Mouse (Mus musculus) adrenal gland, postnatal 4 days (tissue): ENCODE results near the gene Bcar1. TPM values are rescaled to one million over a fixed set of nuclear protein-coding genes. Genes with fewer than 3 reads are reported as not detected.

Experiments
- DNase-seq, 2 experiments: peaks; one replicate each; pipeline ENCODE4 v3.0.0; 2021 to 2022; ENCODE audit warnings: low spot score in 2 of 2, mixed read lengths in 2 of 2
- total RNA-seq, 2 experiments: library from RNA; stranded (reverse); gene quantifications; 2 replicates each; pipeline ENCODE4 v1.2.3; 2021

The Bcar1 gene
- total RNA-seq, 2 experiments from 2014 or later: 94.4 to 94.5 TPM

DNA sequence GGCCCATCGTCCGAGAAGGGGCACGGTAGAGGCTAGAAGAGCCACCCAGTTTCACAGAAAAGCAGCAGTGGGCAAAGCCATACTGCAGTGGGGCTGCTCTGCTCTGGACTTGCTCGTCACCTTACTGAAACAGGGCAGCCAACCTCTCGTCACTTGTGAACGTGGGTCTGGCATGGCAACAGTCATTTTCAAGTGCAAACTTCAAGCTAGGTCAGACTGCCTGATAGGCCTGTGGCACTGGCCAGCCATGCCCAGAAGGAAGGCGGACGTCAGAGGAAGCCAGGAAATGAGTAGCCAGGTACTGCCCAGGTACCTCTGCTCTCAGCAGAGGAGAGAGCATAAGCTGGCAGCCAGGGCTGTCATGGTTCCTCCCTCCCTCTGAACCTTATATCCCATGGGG, 2.6 kb downstream of the Bcar1 start:
- DNase-seq: no peak

GRCm38 (mm10) chr8:111740301-111740711, 3.3 kb downstream of the Bcar1 start:
- no peak for DNase-seq

DNA sequence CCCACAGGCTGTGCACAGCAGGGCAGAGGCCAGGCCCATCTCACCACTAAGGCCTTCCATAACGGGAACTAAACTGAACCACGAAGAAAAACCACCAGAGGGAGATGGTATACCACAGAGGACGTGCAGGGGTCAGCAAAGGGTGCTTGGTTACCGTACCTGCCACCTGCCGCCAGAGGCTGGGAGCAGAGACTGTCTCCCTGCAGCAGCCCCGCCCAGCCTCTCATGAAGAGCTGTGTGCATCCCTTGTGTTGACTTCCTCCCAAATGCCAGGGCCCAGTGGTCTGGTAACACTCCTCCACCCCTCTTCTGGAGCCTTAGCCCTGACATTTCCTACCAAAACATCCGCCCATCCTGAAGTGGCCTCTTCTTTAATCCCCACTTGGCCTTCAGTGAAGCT, 4.0 kb downstream of the Bcar1 start:
- no peak for DNase-seq

DNA sequence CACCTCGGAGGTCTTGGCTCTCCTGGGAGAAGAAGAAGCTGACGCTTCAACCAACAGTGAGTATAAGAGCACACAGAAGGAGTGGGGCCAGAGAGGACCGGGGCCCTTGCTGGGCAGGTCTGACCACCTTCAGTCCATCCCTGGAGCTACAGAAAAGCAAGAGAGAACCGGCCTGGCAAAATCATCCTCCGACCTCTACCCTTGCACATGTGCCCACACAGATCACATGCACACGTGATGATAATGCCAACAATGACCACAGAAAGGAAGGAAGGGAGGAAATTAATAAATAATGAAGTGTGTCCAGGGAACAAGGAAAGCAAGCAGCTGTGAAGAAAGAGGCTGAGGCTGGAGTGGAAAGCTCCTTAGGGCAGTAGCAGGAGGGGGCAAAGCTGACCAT, 4.7 kb downstream of the Bcar1 start:
- DNase-seq: no peak

DNA sequence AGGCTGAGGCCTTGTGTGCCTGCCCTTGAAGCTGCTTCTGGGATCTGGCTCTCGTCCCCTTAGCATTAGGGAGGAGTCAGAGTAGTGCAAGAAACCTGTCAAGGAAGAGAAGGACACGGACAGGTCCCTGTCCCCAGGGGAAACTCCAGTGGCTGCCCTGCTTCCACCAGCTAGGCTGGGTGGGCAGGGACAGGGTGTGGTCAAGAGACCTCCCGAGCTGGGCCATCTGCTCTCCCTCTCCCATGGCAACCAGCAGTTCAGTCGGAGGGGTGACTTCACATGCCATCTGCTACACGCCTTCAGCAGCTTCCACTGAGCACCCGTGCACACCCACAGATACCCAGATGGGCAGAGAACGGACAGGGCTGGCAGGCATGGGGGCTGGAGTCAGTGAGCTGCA, 7.3 kb downstream of the Bcar1 start:
- no peak for DNase-seq

DNA sequence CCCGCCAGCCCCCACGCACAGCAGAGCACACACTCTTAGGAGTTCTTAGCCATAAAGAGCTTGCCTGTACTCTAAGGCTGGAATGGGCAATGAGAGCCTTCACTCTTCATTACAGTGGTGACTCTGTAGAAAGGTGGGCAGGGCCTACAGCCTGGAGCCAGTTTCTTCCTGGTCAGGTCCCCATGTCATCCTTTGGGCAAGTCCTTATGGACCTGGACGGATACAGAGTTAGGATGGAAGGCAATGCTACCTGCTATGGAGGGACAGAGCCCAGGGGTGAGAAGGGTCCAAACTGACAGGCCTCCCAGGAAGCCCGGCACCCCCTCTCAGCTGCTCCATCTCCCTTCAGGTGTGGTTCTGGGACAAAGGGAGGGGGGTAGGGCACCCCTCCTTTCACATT, 7.8 kb downstream of the Bcar1 start:
- no peak for DNase-seq

GRCm38 (mm10) chr8:111735335-111735761, 8.3 kb downstream of the Bcar1 start:
- no peak for DNase-seq

DNA sequence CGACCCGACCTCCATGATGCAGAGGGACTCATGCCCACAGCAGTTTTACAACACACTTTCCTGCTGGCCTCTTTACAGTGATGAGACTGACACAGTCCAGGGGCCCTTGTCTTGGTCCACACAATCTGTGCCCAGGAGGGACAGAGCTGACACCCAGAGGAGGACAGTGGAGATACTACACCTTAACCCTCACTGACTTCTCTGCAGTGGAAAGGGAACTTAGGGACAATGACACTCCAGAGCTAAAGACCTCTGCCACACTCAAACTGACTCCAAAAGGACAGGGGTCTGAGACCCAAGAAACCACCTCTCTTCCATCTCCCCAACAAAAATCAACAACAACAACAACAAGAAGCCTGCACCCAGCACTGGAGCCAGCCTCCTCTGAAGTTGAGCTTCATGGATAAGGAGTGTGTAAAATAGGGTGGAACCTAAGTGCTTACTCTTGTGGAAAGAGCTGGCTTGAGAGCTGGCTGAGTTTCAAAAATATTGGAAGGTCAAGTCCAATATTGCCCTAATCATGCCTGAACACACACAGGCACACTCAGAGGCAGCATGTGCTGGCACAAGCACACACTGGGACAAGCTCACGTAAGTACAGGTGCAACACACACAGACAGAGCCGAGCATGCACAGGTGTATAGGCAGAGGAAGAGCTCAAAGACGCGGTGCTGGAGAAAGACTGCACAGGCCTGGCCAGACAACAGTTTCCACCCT, 9.2 kb downstream of the Bcar1 start:
- peak in 1 of 2 experiments; percentile 2 for DNase-seq

DNA sequence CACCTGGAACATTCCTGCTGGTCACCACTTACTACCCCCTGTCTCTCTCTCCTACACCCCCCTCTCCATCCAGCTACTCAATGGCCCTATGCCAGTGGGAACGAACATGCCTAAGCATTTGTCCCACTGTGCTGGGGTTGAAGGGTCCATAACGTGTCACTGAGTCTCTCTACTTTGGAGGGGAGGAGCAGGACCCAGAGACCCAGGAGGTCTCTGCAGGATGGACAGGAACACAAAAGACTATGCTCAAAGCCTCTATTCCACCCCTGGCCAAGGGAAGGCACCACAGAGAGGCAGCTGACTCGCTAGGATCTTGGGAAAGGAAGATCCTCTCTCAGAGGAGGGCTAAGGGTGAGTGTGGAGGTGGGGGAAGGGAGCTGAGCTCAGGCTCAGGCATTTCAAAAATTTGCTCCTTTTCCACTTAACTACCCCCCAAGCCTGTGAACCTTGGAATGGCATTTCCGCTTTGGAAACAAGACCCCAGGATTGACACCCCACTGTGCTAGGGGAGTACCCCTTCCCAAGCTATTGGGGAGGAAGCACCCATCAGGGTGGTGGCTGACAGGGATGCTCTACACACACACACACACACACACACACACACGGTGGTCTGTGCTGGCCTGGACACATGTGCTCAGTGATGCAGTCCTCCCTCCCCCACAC, 9.9 kb downstream of the Bcar1 start:
- DNase-seq: peak in 1 of 2 experiments; percentile 3

DNA sequence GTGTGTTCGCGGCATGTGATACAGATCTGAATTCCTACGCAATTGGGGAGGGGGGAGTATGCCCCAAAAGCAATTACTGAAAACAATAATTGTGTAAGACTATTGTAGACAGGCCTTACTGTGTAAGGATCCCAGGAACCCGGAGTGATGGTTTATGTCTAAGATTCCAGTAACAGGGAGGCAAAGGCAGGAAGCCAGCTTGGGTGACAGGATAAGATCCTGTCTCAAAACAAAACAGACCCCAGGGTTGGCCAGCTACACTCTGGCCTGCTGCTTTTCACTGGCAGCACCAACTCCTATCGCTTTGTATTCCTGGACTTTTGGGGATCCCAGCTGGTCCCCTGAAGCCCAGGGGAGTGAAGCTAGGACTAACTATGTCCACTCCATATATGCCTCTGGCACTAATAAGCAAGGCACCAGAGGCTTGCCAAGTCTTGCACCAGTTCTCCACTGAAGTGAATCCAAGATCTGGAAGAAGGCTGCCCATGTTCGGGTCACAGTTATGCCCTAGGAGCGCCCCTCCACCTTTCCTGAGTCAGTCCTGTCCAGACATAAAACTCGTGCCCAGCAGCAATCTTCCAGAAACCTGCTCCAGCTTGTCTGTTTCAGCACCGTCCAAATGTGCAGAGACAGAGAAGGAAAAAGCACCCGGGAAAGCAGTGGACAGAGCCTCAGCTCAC, 11.1 kb downstream of the Bcar1 start:
- no peak for DNase-seq

DNA sequence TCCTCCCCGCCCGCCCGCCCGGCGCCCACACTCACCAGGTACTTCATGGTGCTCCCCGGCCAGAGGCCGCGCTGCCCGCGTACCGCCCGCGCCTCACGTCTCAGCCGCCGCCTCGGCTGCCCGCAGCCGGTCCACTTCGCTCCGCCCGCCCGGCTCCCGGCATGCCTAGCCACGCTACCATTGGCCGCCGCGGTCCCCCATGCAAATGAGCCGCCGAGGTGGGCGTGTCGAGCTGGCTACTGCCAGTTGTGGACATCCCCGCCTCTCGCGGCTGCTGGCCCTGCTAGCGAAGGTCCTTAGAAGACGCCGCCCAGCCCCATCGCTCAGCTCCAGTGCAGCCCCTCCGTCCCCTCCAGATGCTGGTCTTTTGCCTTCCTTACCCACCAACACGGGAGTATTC, 11.6 kb downstream of the Bcar1 start:
- peak; percentile 96 to 99 for DNase-seq

DNA sequence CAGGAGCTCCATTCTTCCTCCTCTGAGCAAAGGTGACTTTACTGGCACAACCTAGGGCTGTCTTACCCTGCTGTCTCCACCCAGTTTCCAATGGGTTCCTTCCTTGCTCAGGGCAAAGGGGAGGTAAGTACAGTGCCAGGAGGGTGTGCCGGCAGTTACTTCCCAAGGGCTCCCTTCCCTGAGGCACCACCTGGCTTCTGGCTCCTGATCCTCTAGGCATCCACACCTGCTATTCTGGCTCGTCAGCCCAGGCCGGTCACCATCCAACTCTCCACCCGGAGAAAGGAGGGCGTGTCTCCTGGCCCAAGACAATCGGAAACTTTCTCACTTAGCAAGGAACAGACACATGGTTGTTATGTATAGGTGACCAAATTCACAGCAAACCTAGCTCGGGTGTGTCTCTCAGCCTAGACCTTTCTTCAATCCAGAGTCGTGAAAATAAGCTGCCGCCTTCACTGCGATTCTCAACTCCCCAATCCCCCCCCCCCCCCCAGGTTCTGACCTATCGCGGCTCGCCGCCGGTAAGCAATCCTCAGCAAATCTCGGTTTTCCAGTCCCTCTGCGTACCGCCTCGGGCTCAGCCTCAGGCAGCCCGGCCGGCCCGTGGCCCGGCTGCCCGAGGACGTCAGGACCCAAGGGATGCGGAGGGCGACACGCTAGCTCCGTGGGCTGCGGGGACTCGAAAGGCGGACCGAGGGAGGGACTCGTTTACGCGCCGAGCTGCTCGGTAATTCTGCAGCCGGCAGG, 12.2 kb downstream of the Bcar1 start:
- DNase-seq: no peak

GRCm38 (mm10) chr8:111729233-111730170, 14.1 kb downstream of the Bcar1 start:
- DNase-seq: no peak

GRCm38 (mm10) chr8:111728481-111728880, 15.1 kb downstream of the Bcar1 start:
- DNase-seq: no peak

DNA sequence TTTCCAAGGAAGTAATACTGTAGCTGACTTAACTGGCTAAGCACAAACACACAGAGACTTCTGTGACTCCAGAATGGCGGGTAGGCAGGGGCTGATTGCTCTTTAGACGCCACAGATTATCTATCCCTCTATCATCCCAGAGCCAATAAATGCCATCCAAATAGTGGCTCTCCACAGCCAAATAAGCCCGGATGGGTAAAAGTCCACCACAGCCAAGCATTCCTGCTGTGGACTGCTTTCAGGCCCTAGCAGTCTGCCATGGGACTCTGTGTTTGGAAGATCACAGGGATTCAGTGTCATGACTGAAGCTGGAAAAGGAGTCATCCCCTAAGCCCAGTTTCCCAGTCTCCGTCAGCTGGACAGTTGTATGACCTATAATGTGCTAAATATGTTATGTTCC, 16.1 kb downstream of the Bcar1 start:
- no peak for DNase-seq

- DNase-seq: no peak
These were observed 17.3 kb downstream of the Bcar1 start for GRCm38 (mm10) chr8:111726102-111726900.

GRCm38 (mm10) chr8:111725341-111725740, 18.3 kb downstream of the Bcar1 start:
- DNase-seq: no peak

- DNase-seq: no peak
These were observed 23.5 kb downstream of the Bcar1 start for GRCm38 (mm10) chr8:111720115-111720544.

DNA sequence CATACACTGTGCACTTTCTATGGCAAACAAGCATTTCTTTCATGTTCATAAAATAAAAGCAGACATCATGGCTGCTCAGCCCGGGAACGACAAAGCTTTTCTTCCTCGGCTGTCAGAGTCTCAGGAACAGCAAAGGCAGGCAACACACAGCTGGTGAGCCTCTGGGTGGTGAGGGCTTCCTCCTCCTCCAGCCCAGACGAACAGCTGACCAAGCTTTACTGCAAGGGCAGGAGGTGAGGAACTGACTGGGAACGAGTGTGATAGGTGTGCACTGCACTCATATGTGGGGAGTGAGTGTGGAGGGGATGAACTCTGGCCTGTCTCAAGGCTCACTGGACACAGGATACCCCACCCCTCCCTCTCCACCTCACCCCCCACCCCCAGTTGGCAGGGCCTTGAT, 24.7 kb downstream of the Bcar1 start:
- no peak for DNase-seq

- DNase-seq: no peak
These were observed 25.7 kb downstream of the Bcar1 start for GRCm38 (mm10) chr8:111717866-111718265.
